Mouse (Mus musculus) midbrain, embryonic 15.5 days (tissue): ENCODE measurements around the gene Rhot2. TPM values are rescaled to one million over a fixed set of nuclear protein-coding genes. Genes with fewer than 3 reads are reported as not detected.
"Not testable (repeated sequence)": the region's sequence is repeated elsewhere in the genome, so short reads cannot be mapped to it uniquely, and the experiment has no call there.

Experiments
- ATAC-seq: fragments of 200-750 bp; cut with Nextera tagmentation; replicated peaks from 2 replicates; pipeline ENCODE4 v1.8.0; 2017; ENCODE audit warnings: moderate TSS enrichment
- H3K27ac ChIP-seq: fragments of 300-500 bp; sonication (generic); 2 replicates; pipeline ENCODE4 v1.5.1; 2015; ENCODE audit warnings: mild to moderate bottlenecking, inconsistent platforms
- H3K27me3 ChIP-seq: fragments of 300-500 bp; sonication (generic); replicated peaks from 2 replicates; pipeline ENCODE4 v1.6.1; 2015; ENCODE audit warnings: inconsistent platforms
- H3K36me3 ChIP-seq: fragments of 300-500 bp; sonication (generic); replicated peaks from 2 replicates; pipeline ENCODE4 v1.6.1; 2015; ENCODE audit warnings: inconsistent platforms
- H3K4me1 ChIP-seq: fragments of 300-500 bp; sonication (generic); 2 replicates; pipeline ENCODE4 v1.6.1; 2015; ENCODE audit warnings: inconsistent platforms
- H3K4me2 ChIP-seq: fragments of 300-500 bp; sonication (generic); 2 replicates; pipeline ENCODE4 v1.6.1; 2015; ENCODE audit warnings: inconsistent platforms, mild to moderate bottlenecking, moderate library complexity
- H3K4me3 ChIP-seq: fragments of 300-500 bp; sonication (generic); 2 replicates; pipeline ENCODE4 v1.5.1; 2015; ENCODE audit warnings: mild to moderate bottlenecking, inconsistent platforms
- H3K9ac ChIP-seq: fragments of 300-500 bp; sonication (generic); 2 replicates; pipeline ENCODE4 v1.6.1; 2015; ENCODE audit warnings: mild to moderate bottlenecking, inconsistent platforms
- H3K9me3 ChIP-seq: fragments of 300-500 bp; sonication (generic); 2 replicates; pipeline ENCODE4 v1.6.1; 2016; ENCODE audit warnings: inconsistent platforms
- WGBS: fragments of 180-500 bp; shearing (Covaris S2); methylation state at CpG from one replicate; pipeline ENCODE4 v1.1.7; 2015; ENCODE audit warnings: mixed read lengths; 5-methylcytosine and 5-hydroxymethylcytosine counted together
- polyA plus RNA-seq: library from polyadenylated mRNA; unstranded; fragments of >200 nt; fragmentation: Nextera tagmentation; extraction: Ambion mirVana; gene quantifications from 2 replicates; pipeline ENCODE4 v1.2.1, GENCODE M21; 2015

Gene Rhot2
- polyA plus RNA-seq, 1 experiment from 2014 or later: 18.3 TPM

DNA sequence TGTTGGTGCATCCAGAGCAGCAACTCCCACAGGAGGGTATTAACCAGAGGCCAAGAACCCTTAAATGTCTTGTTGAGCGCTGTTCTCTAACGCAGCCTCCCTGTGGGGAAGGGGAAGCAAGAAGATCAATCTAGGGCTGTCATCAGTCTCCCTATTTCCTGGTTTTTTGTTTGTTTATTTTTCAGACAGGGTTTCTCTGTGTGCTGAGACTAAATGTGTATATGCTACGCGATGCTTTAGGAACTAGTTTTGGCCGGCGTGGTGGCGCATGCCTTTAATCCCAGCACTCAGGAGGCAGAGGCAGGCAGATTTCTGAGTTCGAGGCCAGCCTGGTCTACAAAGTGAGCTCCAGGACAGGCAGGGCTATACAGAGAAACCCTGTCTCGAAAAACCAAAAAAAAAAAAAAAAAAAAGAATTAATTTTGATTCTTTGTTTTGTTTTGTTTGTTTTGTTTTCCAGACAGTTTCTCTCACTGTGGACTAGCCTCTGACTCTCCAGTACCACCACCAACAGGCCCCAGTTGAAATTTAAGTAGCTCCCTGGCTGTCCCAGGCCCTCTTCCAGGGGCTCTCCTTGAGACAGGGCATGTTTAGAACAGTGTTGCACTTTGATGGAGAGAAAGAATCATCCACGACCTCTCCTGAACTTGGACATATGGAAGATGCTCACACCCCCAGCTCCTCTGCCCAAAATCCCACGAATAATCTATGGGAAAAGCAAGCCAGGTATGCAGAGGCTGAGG is 28.9 kb upstream of the Rhot2 start:
- Histone ChIP-seq H3K4me2 (peak overlapping the region; percentile 95), H3K9ac (peak overlapping the region; percentile 75), H3K27me3 (no peaks in the 10 kb centered on the region), H3K4me1 (peaks cover 26% of the 10 kb centered on the region), H3K9me3 (no peaks in the 10 kb centered on the region), H3K36me3 (0 out of 2 replicates have a peak, but pooled peaks cover 3% of the 10 kb centered on the region), H3K4me3 (peak overlapping the region; percentile 92), H3K27ac (peak overlapping the region; percentile 99)
- ATAC-seq: no peak
- WGBS: 80% methylated on average over 11 of the region's 11 CpGs

DNA sequence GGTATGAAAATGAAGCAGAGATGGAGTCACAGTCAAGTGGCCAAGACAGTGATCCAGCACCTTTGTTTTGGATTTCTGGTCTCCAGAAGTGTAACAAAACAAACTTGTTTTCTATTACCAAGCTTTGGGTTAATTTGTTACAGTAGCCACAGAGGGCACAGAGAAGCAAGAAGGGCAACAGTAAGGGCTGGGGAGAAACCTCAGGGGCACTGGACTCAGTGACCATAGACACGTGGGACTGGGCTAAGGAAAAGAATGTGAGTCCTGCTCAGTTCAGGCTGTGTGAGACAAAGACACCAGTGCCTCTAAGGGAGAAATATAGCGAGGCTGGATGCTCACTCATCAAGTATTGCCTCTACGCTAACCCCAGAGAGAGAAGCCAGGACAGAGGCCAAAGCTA is 28.0 kb upstream of the Rhot2 start:
- ATAC-seq: no peak
- Histone ChIP-seq H3K27ac (no peak overlapping the region), H3K27me3 (no peaks in the 10 kb centered on the region), H3K9me3 (no peaks in the 10 kb centered on the region), H3K36me3 (no peaks in the 10 kb centered on the region), H3K4me2 (no peak overlapping the region), H3K4me1 (peaks cover 31% of the 10 kb centered on the region), H3K4me3 (no peak overlapping the region), H3K9ac (no peak overlapping the region)
- 84% methylated on average over 3 of the region's 3 CpGs for WGBS

GRCm38 (mm10) chr17:25871566-25871965 is 26.9 kb upstream of the Rhot2 start:
- H3K9me3 ChIP-seq, H3K9ac ChIP-seq, H3K27ac ChIP-seq, H3K4me2 ChIP-seq, H3K36me3 ChIP-seq, H3K27me3 ChIP-seq, H3K4me3 ChIP-seq, ATAC-seq: not testable (repeated sequence)
- H3K4me1 ChIP-seq: peaks cover 29% of the 10 kb centered on the region

GRCm38 (mm10) chr17:25869954-25870353 is 25.3 kb upstream of the Rhot2 start:
- Histone ChIP-seq H3K4me3 (no peak overlapping the region), H3K27me3 (no peaks in the 10 kb centered on the region), H3K36me3 (no peaks in the 10 kb centered on the region), H3K9ac (no peak overlapping the region), H3K4me2 (no peak overlapping the region), H3K27ac (no peak overlapping the region), H3K4me1 (peaks cover 21% of the 10 kb centered on the region), H3K9me3 (no peaks in the 10 kb centered on the region)
- ATAC-seq: no peak
- WGBS: 87% methylated on average over 2 of the region's 2 CpGs

GRCm38 (mm10) chr17:25869498-25869897 is 24.8 kb upstream of the Rhot2 start:
- Histone ChIP-seq H3K27me3 (no peaks in the 10 kb centered on the region), H3K9ac (no peak overlapping the region), H3K36me3 (no peaks in the 10 kb centered on the region), H3K4me2 (no peak overlapping the region), H3K9me3 (no peaks in the 10 kb centered on the region), H3K4me1 (peaks cover 21% of the 10 kb centered on the region), H3K4me3 (no peak overlapping the region), H3K27ac (no peak overlapping the region)
- no peak for ATAC-seq
- WGBS: 83% methylated on average over 8 of the region's 8 CpGs

DNA sequence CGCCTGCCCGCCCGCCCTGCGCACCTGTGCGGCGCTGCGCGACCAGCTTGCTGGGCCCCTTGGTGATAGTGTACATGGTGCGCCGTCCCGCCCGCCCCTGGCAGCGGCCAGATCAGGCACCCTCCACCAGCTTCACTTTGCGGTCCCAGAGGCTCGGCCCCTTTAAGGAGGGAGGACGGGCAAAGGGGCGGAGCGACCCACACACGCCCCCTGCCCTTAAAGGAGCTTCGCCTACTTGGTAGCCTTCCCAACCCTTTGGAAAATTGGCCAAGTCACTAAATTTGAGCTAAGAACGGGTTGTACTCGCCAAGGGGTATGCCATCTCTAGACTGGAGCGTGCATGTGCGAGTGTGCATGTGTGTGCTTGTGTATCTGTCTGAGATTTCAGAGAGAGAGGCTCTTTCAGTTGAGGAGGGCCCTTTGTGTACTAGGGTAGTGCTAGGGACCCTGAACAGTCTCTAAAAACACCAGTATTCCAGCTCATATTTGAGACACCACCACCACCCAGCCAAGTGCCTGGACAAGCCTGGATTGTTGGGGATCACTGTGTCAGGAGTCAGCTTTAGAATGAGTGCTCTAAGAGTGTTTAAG is 24.0 kb upstream of the Rhot2 start, which contains the start of gene Mcrip2:
Gene Mcrip2, minus strand, starts transcription at position 164 of the 591 bp plus-strand sequence.
- ATAC-seq: peak; percentile 83
- no peaks in the 10 kb centered on the region for H3K9me3 ChIP-seq
- H3K4me2 ChIP-seq: peak within 1 kb of the TSS; percentile 98
- peaks cover 15% of the 10 kb centered on the region for H3K4me1 ChIP-seq
- H3K27ac ChIP-seq: peak within 1 kb of the TSS; percentile 69
- no peaks in the 10 kb centered on the region for H3K36me3 ChIP-seq
- WGBS: under 1% methylated on average over 24 of the region's 24 CpGs
- peak within 1 kb of the TSS; percentile 67 for H3K9ac ChIP-seq
- H3K4me3 ChIP-seq: peak within 1 kb of the TSS; percentile 79
- no peaks in the 10 kb centered on the region for H3K27me3 ChIP-seq

DNA sequence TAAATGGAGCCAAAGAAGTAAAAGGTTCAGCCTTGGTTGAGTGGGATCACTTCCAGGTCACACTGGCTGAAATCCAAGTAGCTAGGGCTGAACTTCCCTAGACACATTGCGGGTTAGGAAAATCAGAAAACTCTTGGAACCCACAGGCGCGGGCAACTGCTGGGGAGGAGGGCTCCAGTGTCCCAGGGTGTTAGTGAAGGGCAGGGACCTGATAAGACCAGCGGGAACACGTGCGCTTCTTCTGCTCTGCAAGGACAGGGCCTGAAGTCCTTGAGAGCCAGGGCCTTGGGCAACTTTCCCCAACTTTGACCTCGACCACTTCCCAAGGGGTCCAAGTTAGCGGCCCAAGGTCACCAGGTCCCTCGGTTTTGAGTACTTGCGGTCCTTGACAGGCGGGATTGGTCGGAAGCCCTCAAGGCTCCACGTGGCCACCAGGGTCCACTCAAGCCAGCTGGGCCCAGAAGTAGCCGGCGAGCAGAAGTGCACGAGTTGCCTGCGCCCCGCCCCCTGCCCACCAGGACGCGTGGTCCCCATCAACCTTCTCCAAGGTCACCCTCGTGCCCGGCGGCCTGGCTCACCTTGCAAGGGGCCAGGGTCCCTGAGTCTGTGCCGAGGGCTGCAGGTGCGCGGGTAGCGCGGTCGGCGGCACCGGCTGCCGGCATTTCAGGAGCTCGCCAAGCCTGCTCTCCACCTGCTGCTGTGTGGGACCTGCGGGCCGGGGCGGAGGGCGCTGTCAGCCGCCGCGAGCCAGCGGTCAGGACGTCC is 23.4 kb upstream of the Rhot2 start:
- H3K9ac ChIP-seq: peak overlapping the region; percentile 67
- H3K27ac ChIP-seq: peak overlapping the region; percentile 69; the same call in 1 of the 2 replicates
- H3K27me3 ChIP-seq: no peaks in the 10 kb centered on the region
- no peaks in the 10 kb centered on the region for H3K9me3 ChIP-seq
- ATAC-seq: peak; percentile 64
- no peaks in the 10 kb centered on the region for H3K36me3 ChIP-seq
- H3K4me3 ChIP-seq: peak overlapping the region; percentile 79
- WGBS: 1% methylated on average over 42 of the region's 42 CpGs
- peaks cover 15% of the 10 kb centered on the region for H3K4me1 ChIP-seq
- peak overlapping the region; percentile 98 for H3K4me2 ChIP-seq

DNA sequence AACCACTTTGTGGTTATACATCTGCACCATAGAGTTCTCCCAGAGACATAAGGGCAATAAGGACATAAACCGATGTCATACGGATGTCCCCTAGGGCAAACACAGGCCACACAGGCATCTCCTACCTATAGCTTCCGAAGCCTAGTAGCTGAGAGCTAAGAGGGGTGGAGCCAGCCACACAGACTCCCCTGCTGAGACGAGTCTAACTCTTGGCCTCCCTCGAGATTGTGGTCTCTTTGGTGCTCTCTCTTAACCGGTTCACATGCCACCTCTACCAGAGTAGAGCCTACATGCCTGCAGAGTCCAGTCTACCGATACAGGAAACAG is 22.8 kb upstream of the Rhot2 start:
- H3K4me1 ChIP-seq: peaks cover 15% of the 10 kb centered on the region
- H3K4me2 ChIP-seq: peak overlapping the region; percentile 98
- peak overlapping the region; percentile 79 for H3K4me3 ChIP-seq
- H3K27ac ChIP-seq: no peak overlapping the region
- H3K27me3 ChIP-seq: no peaks in the 10 kb centered on the region
- no peak overlapping the region; the same call in 1 of the 2 replicates for H3K9ac ChIP-seq
- ATAC-seq: no peak
- 20% methylated on average over 7 of the region's 7 CpGs for WGBS
- no peaks in the 10 kb centered on the region for H3K36me3 ChIP-seq
- no peaks in the 10 kb centered on the region for H3K9me3 ChIP-seq

DNA sequence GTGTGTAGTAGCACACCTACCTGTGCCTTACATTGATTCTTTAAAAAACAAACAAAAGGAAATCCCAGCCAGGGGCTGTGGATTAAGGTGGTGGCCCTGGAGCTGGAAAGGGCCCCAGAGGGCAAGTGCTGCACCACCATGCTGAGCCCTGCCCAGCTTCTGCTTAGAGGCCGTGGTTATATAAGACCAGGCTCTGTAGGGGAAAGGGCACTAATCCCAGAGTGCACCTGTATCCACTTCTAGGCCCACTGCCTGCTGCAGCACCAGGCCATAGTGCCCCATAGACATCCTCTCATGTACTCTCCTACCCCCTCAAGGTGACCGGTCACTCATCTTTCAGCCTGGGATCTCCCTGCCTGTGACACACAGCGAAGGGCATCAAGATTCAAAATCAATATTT is 21.5 kb upstream of the Rhot2 start:
- no peak overlapping the region for H3K4me2 ChIP-seq
- no peaks in the 10 kb centered on the region for H3K36me3 ChIP-seq
- 95% methylated on average over 3 of the region's 3 CpGs for WGBS
- H3K4me3 ChIP-seq: no peak overlapping the region
- ATAC-seq: no peak
- H3K9ac ChIP-seq: no peak overlapping the region
- no peaks in the 10 kb centered on the region for H3K9me3 ChIP-seq
- H3K27ac ChIP-seq: no peak overlapping the region
- peaks cover 22% of the 10 kb centered on the region for H3K4me1 ChIP-seq
- no peaks in the 10 kb centered on the region for H3K27me3 ChIP-seq

- H3K4me1 ChIP-seq: peaks cover 30% of the 10 kb centered on the region
- H3K36me3 ChIP-seq: no peaks in the 10 kb centered on the region
- no peak overlapping the region for H3K4me3 ChIP-seq
- H3K9me3 ChIP-seq: no peaks in the 10 kb centered on the region
- no peak overlapping the region for H3K4me2 ChIP-seq
- H3K9ac ChIP-seq: no peak overlapping the region
- ATAC-seq: no peak
- 91% methylated on average over 11 of the region's 11 CpGs for WGBS
- H3K27me3 ChIP-seq: no peaks in the 10 kb centered on the region
- no peak overlapping the region for H3K27ac ChIP-seq
Observed at GRCm38 (mm10) chr17:25865288-25865687, 20.6 kb upstream of the Rhot2 start.

DNA sequence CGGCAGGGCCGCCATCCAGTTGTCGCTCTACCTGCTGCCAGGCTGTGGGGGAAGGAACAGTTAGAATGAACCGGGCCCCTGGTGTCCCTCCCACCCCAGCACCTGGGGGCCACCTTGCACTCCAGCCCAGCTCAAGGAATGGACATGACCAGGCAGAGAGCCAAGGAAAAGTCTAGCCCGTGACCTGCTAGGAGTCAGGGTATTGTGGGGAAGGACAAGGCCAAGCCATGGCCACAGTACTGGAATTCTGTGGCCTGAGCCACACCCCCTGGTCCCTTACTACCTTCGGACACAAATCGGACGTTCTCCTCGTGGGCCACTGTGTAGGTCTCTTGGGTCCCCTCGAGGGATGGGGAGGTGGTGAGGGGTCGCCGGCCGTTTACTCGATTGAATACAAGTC is 19.7 kb upstream of the Rhot2 start:
- H3K4me3 ChIP-seq: no peak overlapping the region
- no peaks in the 10 kb centered on the region for H3K9me3 ChIP-seq
- ATAC-seq: no peak
- no peak overlapping the region for H3K27ac ChIP-seq
- no peaks in the 10 kb centered on the region for H3K27me3 ChIP-seq
- WGBS: 89% methylated on average over 14 of the region's 14 CpGs
- H3K9ac ChIP-seq: no peak overlapping the region
- peaks cover 32% of the 10 kb centered on the region for H3K4me1 ChIP-seq
- H3K36me3 ChIP-seq: no peaks in the 10 kb centered on the region
- H3K4me2 ChIP-seq: no peak overlapping the region

GRCm38 (mm10) chr17:25863681-25864080 is 19.0 kb upstream of the Rhot2 start:
- H3K9ac ChIP-seq: no peak overlapping the region
- H3K27ac ChIP-seq: no peak overlapping the region
- H3K4me2 ChIP-seq: no peak overlapping the region
- no peak overlapping the region for H3K4me3 ChIP-seq
- 87% methylated on average over 6 of the region's 6 CpGs for WGBS
- no peaks in the 10 kb centered on the region for H3K9me3 ChIP-seq
- no peak for ATAC-seq
- H3K4me1 ChIP-seq: peaks cover 28% of the 10 kb centered on the region
- no peaks in the 10 kb centered on the region for H3K36me3 ChIP-seq
- no peaks in the 10 kb centered on the region for H3K27me3 ChIP-seq
